Mouse (Mus musculus): ENCODE data around the gene Sorbs2. TPM values are rescaled to one million over a fixed set of nuclear protein-coding genes. Genes with fewer than 3 reads are reported as not detected.
A peak's percentile ranks its signal among the peaks of the same experiment; 100 is the strongest.

The Sorbs2 gene
- total RNA-seq, 2 experiments from 2014 or later = 0.32 TPM; not detected in 1

DNA sequence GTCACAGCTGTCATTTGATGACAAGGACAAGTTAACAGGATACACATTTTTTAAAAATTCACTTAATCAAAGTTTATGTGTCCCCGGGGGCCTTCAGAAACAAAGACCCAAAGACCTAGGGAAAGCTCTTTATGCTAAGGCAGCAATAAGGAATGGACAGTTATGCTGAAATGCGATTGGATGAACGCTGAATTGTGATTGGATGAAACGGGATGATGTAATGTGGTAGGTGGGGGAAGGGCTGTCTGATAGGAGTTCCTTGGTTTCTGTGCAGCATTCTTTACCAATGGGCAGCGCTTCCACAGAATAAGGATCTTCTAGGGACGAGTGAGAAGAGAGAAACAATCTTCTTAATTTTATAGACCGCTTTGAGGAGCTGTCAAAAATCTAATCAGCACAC is 108.0 kb downstream of the Sorbs2 start:
- no peak for ATAC-seq (replicated peaks; ENCODE audit: poor library complexity)

DNA sequence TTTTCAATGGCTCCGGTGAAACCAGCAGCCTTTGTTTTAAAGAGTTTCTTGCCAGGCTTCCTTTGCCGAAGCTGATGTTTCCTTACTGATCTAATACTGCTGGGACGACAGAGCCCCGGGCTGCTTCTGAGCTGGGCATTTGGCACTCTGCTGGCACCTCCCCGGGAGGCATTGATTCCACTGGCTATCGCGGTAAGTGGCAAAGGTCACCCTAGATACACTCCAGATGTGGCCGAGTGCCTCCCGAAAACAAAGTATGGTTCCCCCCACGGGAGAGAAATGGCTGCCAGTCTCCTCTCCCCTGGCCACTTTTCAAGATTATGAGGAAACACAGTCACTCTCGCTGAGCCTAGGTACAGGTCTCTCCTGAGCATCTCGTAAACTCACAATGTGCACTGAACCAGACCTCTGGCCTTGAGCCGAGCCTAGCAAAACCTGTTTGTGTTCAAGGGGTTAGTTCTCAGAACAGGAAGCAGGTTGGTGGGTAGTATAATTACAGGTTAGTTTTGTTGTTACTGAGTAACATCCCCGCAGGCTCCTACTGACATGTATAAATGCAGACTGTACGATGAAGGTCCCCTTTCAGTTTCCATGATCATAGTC is 114.1 kb downstream of the Sorbs2 start:
- ATAC-seq (replicated peaks; ENCODE audit: poor library complexity) = no peak

DNA sequence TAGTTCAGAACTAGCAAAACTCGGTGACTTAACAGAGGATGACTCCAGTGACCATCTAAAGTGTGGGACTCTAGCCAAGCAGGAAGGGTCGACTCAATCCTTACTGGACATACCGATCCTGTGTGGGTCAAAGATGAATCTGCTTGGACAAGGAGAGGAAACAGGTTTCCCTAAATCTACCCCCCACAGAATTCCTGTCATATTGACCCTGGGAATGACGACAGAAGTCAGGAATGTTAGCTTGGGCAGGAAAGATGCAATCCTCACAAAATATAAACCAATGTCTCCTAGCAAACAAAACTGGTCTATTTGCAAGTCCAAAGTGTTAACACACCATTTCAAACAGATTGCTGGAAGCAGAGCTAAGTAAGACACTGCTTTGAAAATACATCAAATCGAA is 118.8 kb downstream of the Sorbs2 start:
- ATAC-seq (replicated peaks; ENCODE audit: poor library complexity) = no peak

DNA sequence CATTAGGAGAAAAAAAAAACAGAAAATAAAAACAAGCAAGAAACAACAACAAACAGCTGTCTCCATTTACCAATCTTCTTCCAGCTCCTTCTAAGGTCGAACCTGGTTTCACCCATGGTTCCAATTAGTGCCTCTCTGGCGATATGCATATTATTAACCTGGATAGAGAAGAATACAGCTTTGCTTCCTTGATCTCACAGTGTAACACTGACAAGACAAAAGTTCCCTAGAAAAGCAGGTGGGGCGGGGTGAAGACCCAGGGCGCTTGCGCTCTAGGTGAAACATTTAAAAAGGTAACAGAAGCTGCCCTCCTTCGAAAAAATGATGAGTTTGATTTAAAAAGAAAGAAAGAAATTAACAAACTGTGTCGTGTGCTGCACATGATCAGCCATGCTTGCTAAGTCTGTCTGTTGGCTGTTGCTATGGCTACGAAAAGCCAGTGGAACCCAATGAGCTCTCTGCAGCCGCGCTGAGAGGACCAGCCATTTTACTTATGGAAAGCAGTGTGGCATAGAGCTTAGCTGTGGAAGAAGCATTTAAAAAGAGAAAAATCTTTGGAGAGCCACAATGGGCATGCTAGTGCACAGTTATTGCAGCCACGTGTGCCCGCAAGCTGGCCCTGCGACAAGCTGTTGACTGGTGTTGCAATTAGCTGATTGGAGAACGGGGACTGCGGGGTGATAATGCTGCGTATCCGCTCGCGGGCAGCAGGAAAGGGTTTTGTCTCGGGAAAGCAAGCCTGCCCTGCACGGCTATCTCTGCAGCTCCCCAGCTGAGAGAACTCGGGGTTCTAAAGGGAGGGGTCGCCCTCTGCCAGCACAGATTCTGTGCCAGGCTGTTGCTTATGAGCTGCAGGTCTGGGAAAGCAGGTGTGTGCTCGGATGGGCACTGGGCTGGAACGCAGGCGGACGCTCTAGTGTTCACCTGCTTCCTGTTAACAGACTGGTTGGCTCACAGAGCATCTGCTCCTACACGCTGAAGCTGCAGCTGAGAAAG is 120.0 kb downstream of the Sorbs2 start:
- ATAC-seq (replicated peaks; ENCODE audit: poor library complexity) = peak; percentile 63

DNA sequence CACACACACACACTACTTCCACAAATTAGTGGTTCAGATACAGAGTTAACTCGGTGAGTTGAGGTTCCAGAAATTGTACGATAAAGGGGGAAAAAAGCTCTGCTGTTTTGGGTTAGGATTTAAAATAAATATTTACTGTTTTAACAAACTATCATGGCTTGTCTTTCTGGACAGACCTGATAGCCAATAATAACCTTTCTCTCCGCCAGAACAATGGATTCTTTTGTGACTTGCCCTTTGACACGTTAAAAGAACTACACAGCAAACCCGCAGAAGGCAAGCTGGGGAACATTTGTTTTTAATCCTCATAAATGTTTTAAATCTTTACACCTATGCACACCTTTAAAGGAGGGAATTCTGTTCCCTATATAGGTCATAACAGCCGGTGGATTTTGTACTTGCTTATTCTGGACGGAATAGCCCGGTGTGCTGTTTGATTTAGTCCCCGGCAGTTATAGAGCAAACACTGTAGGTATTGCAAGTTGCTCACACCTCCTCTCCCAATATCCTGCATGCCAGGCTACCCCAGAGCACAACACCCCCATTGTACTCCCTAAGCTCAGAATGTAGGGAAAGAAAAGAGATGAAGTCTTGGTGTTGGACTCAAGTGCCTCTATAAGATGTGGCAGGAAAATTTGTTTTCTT is 121.0 kb downstream of the Sorbs2 start:
- ATAC-seq (replicated peaks; ENCODE audit: poor library complexity) = no peak

DNA sequence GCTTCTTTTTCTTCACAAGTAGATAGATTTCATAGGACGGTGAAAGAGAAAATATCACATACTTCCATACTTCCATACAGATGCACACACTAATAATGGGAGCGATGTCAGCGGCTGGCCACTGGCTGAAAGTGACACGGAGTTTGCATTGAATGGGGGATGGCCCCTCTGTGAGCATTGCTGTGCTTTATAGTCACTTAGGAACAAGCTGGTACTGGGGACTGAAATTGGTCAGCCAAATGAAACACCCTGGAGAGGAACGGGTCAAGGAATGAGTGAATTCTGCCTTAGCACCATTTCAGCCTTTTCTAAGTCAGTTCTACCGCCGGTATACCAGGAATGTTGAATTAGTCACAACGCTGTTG is 121.5 kb downstream of the Sorbs2 start:
- no peak for ATAC-seq (replicated peaks; ENCODE audit: poor library complexity)

DNA sequence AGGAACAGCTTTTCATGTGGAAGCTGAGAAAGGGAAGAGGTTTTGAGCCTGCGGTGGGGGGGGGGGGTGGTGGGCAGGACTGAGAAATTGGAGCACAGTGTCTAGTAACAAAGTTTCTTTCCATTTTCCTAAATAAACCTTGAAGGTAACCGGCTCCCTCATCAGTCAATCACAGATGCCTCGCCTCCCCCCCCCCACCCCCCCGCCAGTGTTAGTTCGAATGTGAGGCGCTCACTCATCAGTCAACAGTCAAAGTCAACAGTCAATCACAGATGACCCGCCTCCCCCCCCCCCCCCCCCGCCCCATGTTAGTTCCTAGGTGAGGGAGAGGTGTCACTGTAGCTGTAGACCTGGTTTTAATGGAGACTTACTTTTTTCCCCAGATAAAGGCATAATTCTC is 123.4 kb downstream of the Sorbs2 start:
- no peak for ATAC-seq (replicated peaks; ENCODE audit: poor library complexity)

DNA sequence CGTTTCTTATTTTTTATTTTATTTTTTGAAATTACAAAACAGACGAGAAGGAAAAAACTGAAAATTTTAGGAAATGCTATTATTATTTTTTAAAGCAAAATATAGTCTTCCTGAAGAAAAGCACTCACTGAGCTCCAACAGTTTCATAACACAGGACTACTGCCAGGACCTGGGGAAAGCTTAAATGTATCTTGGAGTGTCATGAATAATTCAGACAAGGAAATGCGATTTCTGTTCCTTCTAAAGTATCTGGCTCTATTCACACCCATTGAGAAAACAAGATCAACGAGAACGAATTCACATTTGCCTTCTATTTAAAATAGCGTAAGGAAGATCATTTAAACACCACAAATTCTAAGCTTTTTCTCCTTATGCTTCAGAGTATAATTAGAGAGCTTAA is 127.6 kb downstream of the Sorbs2 start:
- no peak for ATAC-seq (replicated peaks; ENCODE audit: poor library complexity)

DNA sequence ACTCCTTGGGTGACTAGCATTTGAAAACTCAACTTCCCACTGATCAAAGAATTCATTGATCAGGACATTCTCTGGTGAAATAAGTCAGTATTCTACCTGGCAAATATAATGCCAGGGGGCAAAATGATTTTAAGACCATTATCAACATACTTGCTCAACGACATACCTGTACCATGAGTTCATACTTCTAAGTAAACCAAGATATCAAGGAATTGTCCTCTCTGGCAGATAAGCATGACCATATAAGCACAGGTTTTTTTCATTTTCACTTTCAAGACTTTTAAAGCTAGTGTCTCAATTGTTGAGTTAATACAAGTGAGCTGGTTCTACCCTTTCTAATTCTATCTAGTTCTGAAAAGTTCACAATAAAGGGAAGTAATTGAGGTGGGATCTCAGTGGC is 130.2 kb downstream of the Sorbs2 start:
- no peak for ATAC-seq (replicated peaks; ENCODE audit: poor library complexity)

DNA sequence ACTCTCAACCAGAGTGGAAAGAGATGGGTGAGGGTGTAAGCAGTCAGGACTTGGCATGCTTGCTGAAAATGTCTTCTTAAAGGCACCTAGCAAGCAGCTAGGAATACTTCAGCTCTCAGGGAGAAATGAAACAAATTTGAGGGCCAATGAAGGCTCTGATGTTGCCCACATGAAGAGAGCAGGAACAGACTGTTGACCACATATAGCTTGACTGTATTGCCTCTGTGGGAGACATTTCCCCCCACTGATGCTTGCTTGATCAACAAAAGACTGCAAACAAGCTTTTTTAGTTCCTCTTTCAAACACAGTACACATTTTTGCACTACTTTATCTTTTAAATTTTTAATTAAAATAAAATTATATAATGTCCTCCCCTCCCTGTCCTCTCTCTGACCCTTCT is 131.9 kb downstream of the Sorbs2 start:
- no peak for ATAC-seq (replicated peaks; ENCODE audit: poor library complexity)

DNA sequence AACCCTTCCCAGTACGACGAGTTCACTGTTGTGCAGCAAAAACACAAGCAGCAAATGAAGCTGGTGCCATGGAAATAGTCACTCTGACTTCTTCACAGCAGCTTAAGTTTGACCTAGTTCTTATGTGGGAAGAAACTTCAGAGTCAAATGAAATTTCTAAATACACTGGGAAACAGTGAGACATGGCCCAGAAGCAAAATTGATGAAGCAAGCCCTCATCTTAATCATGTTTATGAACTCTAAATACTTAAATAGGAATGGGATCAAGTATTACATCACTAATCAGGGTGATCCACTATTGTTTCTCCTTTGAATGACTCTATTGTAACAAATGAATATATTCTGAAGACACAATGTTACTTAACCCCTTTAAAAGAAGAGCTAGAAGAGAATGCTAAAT is 137.1 kb downstream of the Sorbs2 start:
- no peak for ATAC-seq (replicated peaks; ENCODE audit: poor library complexity)

DNA sequence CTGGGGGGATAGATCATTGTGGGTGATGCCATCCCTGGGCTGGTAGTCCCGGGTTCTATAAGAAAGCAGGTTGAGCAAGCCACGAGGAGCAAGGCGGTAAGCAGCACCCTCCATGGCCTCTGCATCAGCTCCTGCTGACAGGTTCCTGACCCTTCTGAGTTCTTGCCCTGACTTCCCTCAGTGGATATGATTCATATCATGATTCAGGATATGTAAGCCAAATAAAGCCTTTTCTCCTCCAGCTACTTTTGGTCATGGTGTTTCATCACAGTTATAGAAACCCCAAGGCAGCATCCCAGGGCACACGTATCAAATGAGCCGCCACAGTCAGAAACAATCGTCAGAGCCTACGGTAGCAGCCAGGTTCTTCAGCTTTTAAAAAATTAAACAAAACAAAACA is 141.5 kb downstream of the Sorbs2 start:
- no peak for ATAC-seq (replicated peaks; ENCODE audit: poor library complexity)

DNA sequence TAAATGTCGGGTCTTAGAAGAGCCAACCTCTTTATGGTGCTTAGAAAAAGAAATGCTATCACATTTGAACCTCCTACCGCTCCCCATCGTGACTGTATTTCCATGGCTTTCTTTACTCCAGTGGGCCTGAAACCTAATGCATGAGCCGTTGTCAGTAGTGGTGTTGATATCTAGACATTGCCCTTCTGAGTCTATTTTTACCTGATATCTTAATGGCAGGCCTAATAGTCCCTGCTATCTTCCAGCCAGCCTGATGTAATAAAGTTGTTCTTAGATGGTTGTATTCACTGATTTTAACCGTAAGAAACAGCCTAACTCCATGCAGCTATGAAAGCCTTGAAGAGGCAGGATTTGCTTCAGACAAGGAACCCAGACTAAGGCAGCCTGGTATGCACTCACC is 142.4 kb downstream of the Sorbs2 start:
- no peak for ATAC-seq (replicated peaks; ENCODE audit: poor library complexity)

DNA sequence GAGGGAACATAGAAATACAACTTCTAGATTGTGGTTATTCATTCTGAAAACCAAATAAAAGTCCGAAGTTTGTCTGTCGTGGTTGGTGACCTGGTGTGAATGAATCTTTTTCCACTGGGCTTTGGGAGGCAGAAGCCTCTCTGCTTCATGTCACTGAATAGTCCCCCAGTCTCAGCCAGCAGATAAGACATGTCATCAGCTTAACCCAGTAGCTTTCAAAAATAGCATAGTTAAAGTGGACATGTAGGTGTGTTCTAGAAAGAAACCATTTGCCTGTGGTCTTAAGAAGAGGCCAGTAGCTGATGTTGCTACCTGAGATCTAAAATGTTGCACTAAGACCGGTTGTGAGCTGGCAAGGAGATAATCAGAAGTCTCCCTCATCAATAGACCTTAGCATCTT is 150.4 kb downstream of the Sorbs2 start:
- ATAC-seq (replicated peaks; ENCODE audit: poor library complexity) = no peak

DNA sequence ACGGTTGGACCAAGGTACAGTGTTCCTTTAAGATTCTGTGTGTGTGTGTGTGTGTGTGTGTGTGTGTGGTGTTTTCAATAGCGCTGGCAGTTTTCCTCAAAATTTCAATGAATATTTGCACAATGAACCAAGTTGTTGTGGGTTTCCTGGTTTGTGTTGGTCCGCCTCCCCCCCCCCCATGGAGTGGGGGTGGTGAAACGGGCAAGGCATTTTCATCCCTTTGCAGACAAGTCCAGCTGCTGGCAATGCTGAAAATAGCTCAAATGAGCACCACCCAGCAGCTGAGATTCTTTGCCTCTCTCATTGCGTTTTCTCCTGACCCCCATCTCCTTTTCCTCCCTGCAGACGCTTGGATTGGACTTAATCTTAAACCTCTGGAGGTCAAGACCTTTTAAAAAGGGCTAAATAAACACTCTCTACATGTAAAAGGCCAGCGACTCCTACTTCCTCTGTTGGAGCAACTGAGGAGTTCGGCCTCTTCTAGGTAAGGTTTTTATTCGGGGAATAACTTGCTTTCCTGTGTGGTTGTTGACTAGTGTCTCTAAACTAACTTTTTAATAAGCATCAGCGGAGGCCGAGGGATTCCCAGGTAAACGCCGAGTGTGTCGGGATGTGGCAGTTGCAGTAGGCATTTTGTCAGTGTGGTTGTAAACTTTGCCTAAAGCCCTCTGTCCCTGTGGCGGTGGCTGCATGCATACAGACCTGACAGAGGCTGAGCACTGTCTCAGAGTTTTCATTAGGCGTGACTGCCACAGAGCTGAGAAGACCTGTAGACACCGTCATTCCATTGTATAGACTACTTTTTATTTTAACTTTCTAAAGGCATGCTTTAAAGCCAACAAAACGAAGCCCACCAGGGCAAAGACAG is 151.1 kb downstream of the Sorbs2 start:
- ATAC-seq (replicated peaks; ENCODE audit: poor library complexity) = no peak

DNA sequence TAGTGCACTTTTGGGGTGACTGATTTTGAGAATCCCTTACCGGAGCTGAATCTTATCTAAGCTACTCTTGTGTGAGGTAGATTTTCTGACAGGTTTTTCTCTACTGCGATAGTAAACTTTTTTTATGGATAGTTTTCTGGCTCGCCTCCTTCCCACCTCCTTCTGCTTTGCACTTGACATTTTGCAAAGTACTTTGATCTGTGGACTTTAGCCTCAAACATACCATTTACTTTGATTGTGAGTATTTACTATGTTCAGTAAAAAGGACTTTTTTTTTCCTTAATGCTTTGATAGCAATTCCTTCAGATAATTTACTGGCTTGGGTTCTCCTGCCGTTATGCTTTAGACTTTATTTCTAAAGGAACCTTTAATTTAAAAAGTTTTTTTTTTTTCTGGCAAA is 151.9 kb downstream of the Sorbs2 start:
- ATAC-seq (replicated peaks; ENCODE audit: poor library complexity) = no peak

DNA sequence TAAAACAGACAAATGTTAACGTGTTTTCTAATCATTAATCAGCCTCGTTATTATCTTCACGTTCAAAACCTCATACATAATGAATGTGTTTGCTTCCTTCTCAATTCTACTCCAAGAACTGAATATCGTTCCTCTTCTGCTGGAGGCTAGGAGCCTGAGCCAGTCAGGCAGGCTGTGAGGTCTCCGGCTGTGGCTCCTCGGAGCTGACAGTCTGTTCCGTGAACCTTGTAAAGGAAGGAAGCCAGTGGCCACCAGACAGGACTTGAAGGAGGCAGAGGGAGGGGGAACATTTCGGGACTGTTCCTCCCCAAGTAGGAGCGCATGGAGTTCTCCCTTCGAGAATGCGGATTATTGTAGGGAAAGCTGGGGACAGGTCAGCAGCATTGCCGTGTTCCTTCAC is 153.0 kb downstream of the Sorbs2 start:
- ATAC-seq (replicated peaks; ENCODE audit: poor library complexity) = no peak

DNA sequence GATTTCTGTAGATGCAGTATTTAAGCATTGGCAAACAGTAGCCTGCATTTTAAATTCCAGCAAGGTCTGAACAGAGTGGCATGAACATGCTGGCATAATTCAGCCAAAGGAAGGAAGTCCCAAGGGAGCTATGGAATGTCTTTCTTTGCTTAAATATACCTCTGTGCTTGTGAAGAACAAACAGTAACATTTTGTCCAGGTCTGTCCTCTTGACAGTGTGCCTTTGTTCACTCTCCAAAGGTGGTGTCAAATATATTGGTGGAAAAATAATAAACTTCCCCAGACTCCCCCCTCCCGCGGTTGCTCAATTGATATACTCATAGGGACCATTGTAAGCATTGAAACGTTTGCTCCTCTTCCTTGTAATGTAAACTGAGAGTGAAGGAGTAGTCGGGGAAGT is 154.0 kb downstream of the Sorbs2 start:
- no peak for ATAC-seq (replicated peaks; ENCODE audit: poor library complexity)

DNA sequence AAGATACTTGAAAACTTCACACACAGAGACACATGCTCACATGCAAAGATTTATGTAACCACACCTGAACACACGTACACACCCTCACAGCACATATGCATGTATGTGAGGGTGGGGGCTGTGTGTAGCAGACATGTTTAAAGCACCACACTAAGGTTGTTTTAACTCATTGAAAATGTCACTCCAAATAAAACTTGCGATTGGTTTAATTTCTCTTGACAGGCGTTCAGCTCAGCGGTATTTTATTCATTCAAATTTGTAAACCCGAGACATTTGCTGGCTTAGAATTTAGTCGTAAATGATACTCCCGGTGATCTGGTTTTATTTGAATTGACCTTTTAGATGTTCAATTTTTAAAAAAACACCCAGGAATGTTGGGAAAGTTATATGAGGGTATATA is 158.6 kb downstream of the Sorbs2 start:
- ATAC-seq (replicated peaks; ENCODE audit: poor library complexity) = no peak

DNA sequence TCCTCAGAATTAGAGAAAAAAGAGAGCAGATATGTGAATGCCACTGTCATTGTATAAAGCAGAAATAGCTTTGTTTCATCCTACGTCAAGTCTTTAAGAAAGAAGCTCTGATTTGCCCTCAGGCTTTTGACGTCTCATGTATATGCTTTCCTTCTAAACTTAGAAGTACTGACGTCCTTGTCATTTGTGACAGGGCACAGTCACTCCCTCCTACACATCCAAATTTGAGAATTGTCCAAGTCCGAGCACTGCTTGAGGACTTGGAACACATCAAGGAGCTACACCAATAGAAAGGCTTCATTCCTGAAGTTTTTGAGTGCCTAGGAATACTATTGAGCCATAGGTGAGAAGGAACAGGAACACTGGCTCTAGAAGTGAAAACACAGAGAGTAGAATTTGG is 165.6 kb downstream of the Sorbs2 start:
- no peak for ATAC-seq (replicated peaks; ENCODE audit: poor library complexity)

DNA sequence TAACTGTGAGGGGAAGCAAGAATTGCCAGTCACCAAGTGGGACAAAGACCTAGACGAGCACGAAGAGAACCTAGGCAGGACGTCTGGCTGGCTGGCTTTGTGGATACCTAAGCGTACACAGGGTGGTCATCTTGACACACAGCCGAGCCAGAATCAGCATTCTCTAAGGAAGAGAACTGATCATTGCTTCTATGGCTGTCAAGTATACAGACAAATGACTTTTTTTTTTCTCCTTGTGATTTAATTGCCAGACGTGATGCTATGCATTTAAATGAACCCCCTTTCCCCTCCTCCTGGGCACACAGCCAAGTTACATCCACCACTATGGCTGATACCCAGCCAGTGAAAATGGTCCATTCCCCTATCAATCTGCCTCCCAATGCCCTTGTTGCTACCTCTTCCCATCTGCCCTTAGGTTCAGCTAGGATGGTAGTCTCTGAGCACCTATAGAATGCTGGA is 168.3 kb downstream of the Sorbs2 start:
- ATAC-seq (replicated peaks; ENCODE audit: poor library complexity) = no peak

All from megakaryocyte progenitor cell, adult 5-6 weeks (primary cell).